Mouse (Mus musculus): ENCODE data around the gene Cdkl5. TPM values are rescaled to one million over a fixed set of nuclear protein-coding genes. Genes with fewer than 3 reads are reported as not detected.

The Cdkl5 gene
- total RNA-seq, 2 experiments from 2014 or later = 1.5 to 3.7 TPM

- ATAC-seq (replicated peaks; ENCODE audit: poor library complexity, severe bottlenecking) = peak; percentile 33; the same call in 1 of the 2 replicates
These were observed 243.7 kb downstream of the Cdkl5 start for GRCm38 (mm10) chrX:160750808-160751207.

- ATAC-seq (replicated peaks; ENCODE audit: poor library complexity, severe bottlenecking) = no peak
These were observed 245.9 kb downstream of the Cdkl5 start for GRCm38 (mm10) chrX:160748653-160749052.

GRCm38 (mm10) chrX:160745399-160745798 is 249.1 kb downstream of the Cdkl5 start:
- no peak for ATAC-seq (replicated peaks; ENCODE audit: poor library complexity, severe bottlenecking)

GRCm38 (mm10) chrX:160735650-160736049 is 258.9 kb downstream of the Cdkl5 start, which contains the start of gene Ppef1:
TSS of gene Ppef1 (minus strand) at chrX:160735765.
- ATAC-seq (replicated peaks; ENCODE audit: poor library complexity, severe bottlenecking) = no peak

Other genes with a start within 250 kb of the Cdkl5 start
- gene Rs1, start 226.7 kb downstream of the Cdkl5 start, total RNA-seq (2014; fragmentation: Nextera tagmentation) = not detected in 2 replicates
- gene Rs1, start 226.7 kb downstream of the Cdkl5 start, total RNA-seq (2017) = not detected in 2 replicates
- not detected in 2 replicates for gene Gja6, start 87.7 kb downstream of the Cdkl5 start, total RNA-seq (2014; fragmentation: Nextera tagmentation)
- not detected in 2 replicates for gene Gja6, start 87.7 kb downstream of the Cdkl5 start, total RNA-seq (2017)
- gene Scml2, start 122.5 kb upstream of the Cdkl5 start, total RNA-seq (2014; fragmentation: Nextera tagmentation) = 1.6 and 6.0 TPM in 2 replicates
- gene Scml2, start 122.5 kb upstream of the Cdkl5 start, total RNA-seq (2017) = 2.8 and 3.9 TPM in 2 replicates